Mouse (Mus musculus) embryonic fibroblast, embryonic 13.5 days (primary cell): Measurements from ENCODE around the gene Pola2. TPM values are rescaled to one million over a fixed set of nuclear protein-coding genes. Genes with fewer than 3 reads are reported as not detected.

Experiments used
- H3K27ac ChIP-seq: 2 replicates; pipeline ENCODE4 v1.5.1; 2012; ENCODE audit warnings: low read length, control low read depth, inconsistent platforms; ENCODE audit not compliant: insufficient read depth
- H3K4me1 ChIP-seq: 2 replicates; pipeline ENCODE4 v1.6.1; 2011; ENCODE audit warnings: low read length; ENCODE audit not compliant: control insufficient read depth, insufficient read depth
- H3K4me3 ChIP-seq: 2 replicates; pipeline ENCODE4 v1.5.1; 2011; ENCODE audit warnings: mild to moderate bottlenecking, control low read depth, low read length; ENCODE audit not compliant: insufficient read depth
- CTCF ChIP-seq: IDR thresholded peaks from 2 replicates; pipeline ENCODE4 v1.5.1; 2011; ENCODE audit warnings: mild to moderate bottlenecking, control low read depth, low read length, moderate library complexity, borderline replicate concordance; ENCODE audit not compliant: insufficient read depth
- POLR2A ChIP-seq: IDR thresholded peaks from 2 replicates; pipeline ENCODE4 v1.6.1; 2011; ENCODE audit warnings: low read depth, mild to moderate bottlenecking, control low read depth, low read length, moderate library complexity
- polyA plus RNA-seq: library from polyadenylated mRNA; stranded (reverse); fragments of >200 nt; gene quantifications from 2 replicates; pipeline ENCODE4 v1.2.4, GENCODE M21; 2011; ENCODE audit warnings: low read depth; ENCODE audit not compliant: missing spikeins, insufficient read length

The Pola2 gene
- polyA plus RNA-seq, 1 experiment: 29.7 TPM

GRCm38 (mm10) chr19:5990921-5991320 lies 26.9 kb upstream of the Pola2 start:
- Histone ChIP-seq H3K27ac (no peak overlapping the region), H3K4me3 (no peak overlapping the region), H3K4me1 (peaks cover 10% of the 10 kb centered on the region)
- TF ChIP-seq POLR2A: no peak
- TF ChIP-seq CTCF: no peak

- no peak overlapping the region for H3K4me3 ChIP-seq
- H3K4me1 ChIP-seq: peaks cover 10% of the 10 kb centered on the region
- TF ChIP-seq POLR2A (no peak), CTCF (no peak)
- H3K27ac ChIP-seq: peak overlapping the region; percentile 30; the same call in 1 of the 2 replicates
Observed at GRCm38 (mm10) chr19:5990033-5990432, 26.0 kb upstream of the Pola2 start.

GRCm38 (mm10) chr19:5989585-5989984 lies 25.6 kb upstream of the Pola2 start:
- TF ChIP-seq CTCF (no peak), POLR2A (no peak)
- H3K4me3 ChIP-seq: no peak overlapping the region
- peaks cover 10% of the 10 kb centered on the region for H3K4me1 ChIP-seq
- H3K27ac ChIP-seq: peak overlapping the region; percentile 30; the same call in 1 of the 2 replicates

GRCm38 (mm10) chr19:5988815-5989452 lies 24.9 kb upstream of the Pola2 start:
- peak overlapping the region; percentile 30; the same call in 1 of the 2 replicates for H3K27ac ChIP-seq
- peaks cover 10% of the 10 kb centered on the region for H3K4me1 ChIP-seq
- H3K4me3 ChIP-seq: no peak overlapping the region
- no peak for TF ChIP-seq CTCF
- peak; percentile 36; the same call in 1 of the 2 replicates for TF ChIP-seq POLR2A

- peak overlapping the region; percentile 60; the same call in 1 of the 2 replicates for H3K27ac ChIP-seq
- no peak for TF ChIP-seq CTCF
- no peak for TF ChIP-seq POLR2A
- H3K4me3 ChIP-seq: no peak overlapping the region
- H3K4me1 ChIP-seq: peaks cover 10% of the 10 kb centered on the region
Observed at GRCm38 (mm10) chr19:5988027-5988814, 24.2 kb upstream of the Pola2 start.

GRCm38 (mm10) chr19:5986043-5986442 lies 22.0 kb upstream of the Pola2 start, which contains the start of gene Slc22a20:
Slc22a20 (minus strand) TSS chr19:5986143.
- TF ChIP-seq CTCF (no peak), POLR2A (no peak)
- H3K27ac ChIP-seq: no peak within 1 kb of the TSS

GRCm38 (mm10) chr19:5980477-5980876 lies 16.5 kb upstream of the Pola2 start:
- no peak overlapping the region for H3K4me3 ChIP-seq
- no peak overlapping the region for H3K27ac ChIP-seq
- TF ChIP-seq POLR2A (no peak), CTCF (no peak)
- H3K4me1 ChIP-seq: no peaks in the 10 kb centered on the region

More at GRCm38 (mm10) chr19:5986043-5986442, 22.0 kb upstream of the Pola2 start, which contains the start of gene Slc22a20:
- Histone ChIP-seq H3K4me1 (peaks cover 5% of the 10 kb centered on the region; the same call in 1 of the 2 replicates), H3K4me3 (no peak within 1 kb of the TSS)

GRCm38 (mm10) chr19:5977717-5978116 lies 13.7 kb upstream of the Pola2 start:
- Histone ChIP-seq H3K4me3 (no peak overlapping the region), H3K4me1 (no peaks in the 10 kb centered on the region), H3K27ac (no peak overlapping the region)
- TF ChIP-seq CTCF (no peak), POLR2A (no peak)

- no peak overlapping the region for H3K4me3 ChIP-seq
- no peaks in the 10 kb centered on the region for H3K4me1 ChIP-seq
- H3K27ac ChIP-seq: no peak overlapping the region
- TF ChIP-seq POLR2A (no peak), CTCF (no peak)
Observed at GRCm38 (mm10) chr19:5975676-5976075, 11.7 kb upstream of the Pola2 start.

GRCm38 (mm10) chr19:5975112-5975511 lies 11.1 kb upstream of the Pola2 start:
- no peak for TF ChIP-seq CTCF
- TF ChIP-seq POLR2A: no peak
- no peaks in the 10 kb centered on the region for H3K4me1 ChIP-seq
- no peak overlapping the region for H3K4me3 ChIP-seq
- no peak overlapping the region for H3K27ac ChIP-seq
